Comparison of ENCODE assay signal across 26 mouse cellular contexts in the genomic region with DNA sequence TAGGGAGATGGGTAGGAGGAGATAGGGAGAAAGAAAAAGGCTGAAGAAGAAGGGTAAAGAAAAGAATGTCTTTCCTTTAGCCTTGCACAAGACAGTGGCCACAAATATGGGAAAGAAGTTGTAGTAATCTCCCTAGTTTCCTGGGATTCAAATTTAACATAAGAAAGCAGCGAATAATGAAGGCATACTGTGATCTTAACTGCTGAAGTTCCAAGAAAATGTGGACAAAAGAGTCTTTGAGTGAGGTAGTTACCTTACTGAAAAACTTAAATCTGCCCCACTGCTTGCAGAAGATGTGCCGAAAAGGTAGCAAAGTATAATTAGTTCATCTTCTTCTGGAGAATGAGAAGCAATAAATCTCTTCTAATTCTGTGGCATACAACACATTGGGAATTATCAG.
A peak's percentile ranks its signal among the peaks of the same experiment; 100 is the strongest.
DNase-seq lines count a peak whose midpoint lies in the region; ATAC-seq and TF ChIP-seq lines count a peak whose summit lies in the region.
"Had no signal": no experiment of that assay in that cellular context is flagged by ENCODE, and none has a peak within 500 bp of the region (broad histone marks: within the 10 kb centered on the region; RNA-seq: fewer than 3 reads in every experiment).

No protein-coding gene starts in this region.

- 80% methylated on average over 2 of the region's 2 CpGs for WGBS in intestine, postnatal 0 days

- in situ Hi-C loops in ES-E14 (cut with MboI; ENCODE audit: low sequenced_read_pairs in 2 of 2, unreplicated experiment in 2 of 2), result no loop called here

- H3K27ac ChIP-seq in ES-E14 (ENCODE audit: insufficient read depth, low read depth, low read length, poor library complexity, severe bottlenecking), result no peak overlapping the region
- no peak overlapping the region for H3K27ac ChIP-seq in intestine, postnatal 0 days (ENCODE audit: low read depth, low read length)

- no peaks in the 10 kb centered on the region for H3K9me3 ChIP-seq in ES-E14 (ENCODE audit: control insufficient read depth, insufficient read depth, low read depth, low read length)
- no peaks in the 10 kb centered on the region for H3K9me3 ChIP-seq in intestine, postnatal 0 days (ENCODE audit: control insufficient read depth)
- H3K9me3 ChIP-seq: G1E had no signal

- peak; percentile 40 for DNase-seq in ES-CJ7 (ENCODE audit: low read depth, low spot score)
- peak; percentile 13 for DNase-seq in ES-E14 (ENCODE audit: low read depth, low spot score)
- DNase-seq in R1 (ENCODE audit: low read depth, low spot score), result peak; percentile 60
- DNase-seq in ZHBTc4 (ENCODE audit: low read depth, low spot score), result peak; percentile 23
- no peak for DNase-seq in ovary, postnatal 14 days (ENCODE audit: low spot score)
- DNase-seq in layer of hippocampus, postnatal 36 days, result no peak
- no peak for DNase-seq in layer of hippocampus, adult 8-10 months (ENCODE audit: low spot score in 2 of 2)
- DNase-seq: adrenal gland, adult 2 months; adrenal gland, adult 8-10 months; adrenal gland, postnatal 10 days; adrenal gland, postnatal 14 days; adrenal gland, postnatal 25 days; adrenal gland, postnatal 36 days; B cell, adult 2 months; cerebellum, adult 11 months; cerebellum, adult 11-12 months; cerebellum, adult 18-20 months; cerebellum, adult 2 months; cerebellum, adult 8-10 months; cerebellum, adult 9-10 months had no signal

- H3K36me3 ChIP-seq in ES-E14 (ENCODE audit: control insufficient read depth, insufficient read depth, low read length, poor library complexity, severe bottlenecking), result no peaks in the 10 kb centered on the region
- H3K36me3 ChIP-seq in intestine, postnatal 0 days (ENCODE audit: control insufficient read depth, insufficient read depth), result no peaks in the 10 kb centered on the region
- H3K36me3 ChIP-seq: G1E had no signal

- no peak overlapping the region for H3K4me2 ChIP-seq in intestine, postnatal 0 days (replicated peaks; ENCODE audit: low read depth)

- H3K4me1 ChIP-seq in ES-E14 (ENCODE audit: control insufficient read depth in 2 of 2, insufficient read depth in 2 of 2, low read length in 2 of 2, poor library complexity in 1 of 2), result no peaks in the 10 kb centered on the region
- no peaks in the 10 kb centered on the region for H3K4me1 ChIP-seq in intestine, postnatal 0 days (replicated peaks; ENCODE audit: control insufficient read depth, insufficient read depth, low read length)

- H3K9ac ChIP-seq in ES-E14 (ENCODE audit: insufficient read depth, low read depth, low read length, poor library complexity, severe bottlenecking), result no peak overlapping the region
- no peak overlapping the region for H3K9ac ChIP-seq in intestine, postnatal 0 days (ENCODE audit: low read depth, low read length)

- ATAC-seq in intestine, postnatal 0 days, result no peak
- ATAC-seq: activated CD4-positive, CD25-positive, alpha-beta regulatory T cell, adult 4 months; CD4-positive, CD25-positive, alpha-beta regulatory T cell, adult 4 months; Patski had no signal

- no peak overlapping the region for H3K4me3 ChIP-seq in ES-E14 (ENCODE audit: insufficient read depth in 1 of 2, low read depth in 1 of 2, low read length in 2 of 2, poor library complexity in 1 of 2, severe bottlenecking in 1 of 2)
- H3K4me3 ChIP-seq in intestine, postnatal 0 days (ENCODE audit: low read depth, low read length), result no peak overlapping the region

- no peak for TF ChIP-seq CTCF in intestine, postnatal 0 days (IDR thresholded peaks at IDR 0.05; ENCODE audit: low read depth)

- no peaks in the 10 kb centered on the region for H3K27me3 ChIP-seq in intestine, postnatal 0 days (replicated peaks; ENCODE audit: control insufficient read depth, insufficient read depth, low read length)
- H3K27me3 ChIP-seq: CH12.LX had no signal

TF ChIP-seq in ES-E14, 5 proteins besides CTCF, POLR2A, EP300 and RAD21:
- TF ChIP-seq ZNF384 (IDR thresholded peaks at IDR 0.05; ENCODE audit: low read depth, low read length) (no peak), HCFC1 (IDR thresholded peaks at IDR 0.05; ENCODE audit: borderline replicate concordance, insufficient read depth, low read length) (no peak), CHD2 (IDR thresholded peaks at IDR 0.05; ENCODE audit: low read depth, low read length) (no peak), MAFK (IDR thresholded peaks at IDR 0.05; ENCODE audit: insufficient read depth, low read depth, low read length) (no peak), ZC3H11A (IDR thresholded peaks at IDR 0.05; ENCODE audit: borderline replicate concordance, low read depth, low read length) (no peak)

Comparison
In these comparisons a context has a peak if more than half of its experiments do, and no peak if none do; other contexts are left out.
1. DNase-seq: peak in ES-CJ7 (single experiment), ES-E14 (single experiment), R1 (single experiment) and ZHBTc4 (single experiment); none in ovary, postnatal 14 days (single experiment), layer of hippocampus, postnatal 36 days (0 of 2) and layer of hippocampus, adult 8-10 months (0 of 2).